Mouse (Mus musculus) heart, adult 2 months (tissue): ENCODE results near the gene Rbm12b1.
"Not testable (repeated sequence)": the region's sequence is repeated elsewhere in the genome, so short reads cannot be mapped to it uniquely, and the experiment has no call there.

Experiments
- CTCF ChIP-seq: fragments of 200-600 bp; IDR thresholded peaks from 2 replicates; pipeline ENCODE4 v1.8.1; 2022; ENCODE audit warnings: antibody characterized with exemption, mild to moderate bottlenecking, moderate library complexity
- EP300 ChIP-seq: fragments of 200-500 bp; IDR thresholded peaks from 2 replicates; pipeline ENCODE4 v1.6.1; 2011; ENCODE audit warnings: low read depth, low read length, control low read depth; ENCODE audit not compliant: insufficient read depth

DNA sequence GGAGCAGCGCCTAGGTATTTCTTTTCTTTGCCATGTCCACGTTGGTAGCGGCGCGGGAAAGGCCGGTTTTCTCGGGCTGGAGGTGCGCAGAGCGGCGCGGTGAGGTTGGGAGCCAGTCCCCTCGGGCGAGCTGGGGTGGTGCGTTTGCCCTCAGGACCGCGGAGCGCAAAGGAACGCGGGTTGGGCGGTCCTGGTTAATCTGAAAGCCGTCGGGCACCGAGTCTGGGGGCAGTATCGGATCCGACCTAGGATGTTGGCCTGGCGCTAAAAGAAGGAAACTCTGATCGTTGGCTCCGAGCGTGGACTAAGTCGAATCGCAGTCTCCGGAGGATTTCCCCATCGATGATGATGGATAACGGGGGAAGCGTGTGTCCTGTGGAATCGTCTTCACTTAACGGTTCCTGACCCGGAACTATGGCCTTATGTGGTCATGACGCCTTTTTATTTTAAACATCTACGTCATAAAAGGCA is 563 bp downstream of the Rbm12b1 start:
- TF ChIP-seq CTCF, EP300: not testable (repeated sequence)
